Mouse (Mus musculus) lung, postnatal 0 days (tissue): ENCODE measurements around the gene Dennd6a. TPM values are rescaled to one million over a fixed set of nuclear protein-coding genes. Genes with fewer than 3 reads are reported as not detected.

ENCODE experiments used
- ATAC-seq: fragments of 200-750 bp; cut with Nextera tagmentation; 2 replicates; pipeline ENCODE4 v1.8.0; 2017; ENCODE audit warnings: moderate library complexity
- DNase-seq: peaks from one replicate; pipeline ENCODE4 v3.0.0-alpha.2; 2016; ENCODE audit warnings: low spot score
- H3K27ac ChIP-seq: fragments of 300-500 bp; sonication (generic); 2 replicates; pipeline ENCODE4 v1.5.1; 2014; ENCODE audit warnings: antibody characterized with exemption, mild to moderate bottlenecking, low read length, mixed read lengths
- H3K27me3 ChIP-seq: fragments of 300-500 bp; sonication (generic); replicated peaks from 2 replicates; pipeline ENCODE4 v1.6.1; 2014; ENCODE audit warnings: low read length, mixed read lengths; ENCODE audit not compliant: insufficient read depth
- H3K36me3 ChIP-seq: fragments of 300-500 bp; sonication (generic); 2 replicates; pipeline ENCODE4 v1.6.1; 2014; ENCODE audit warnings: low read length, mixed read lengths; ENCODE audit not compliant: insufficient read depth
- H3K4me1 ChIP-seq: fragments of 300-500 bp; sonication (generic); 2 replicates; pipeline ENCODE4 v1.6.1; 2014; ENCODE audit warnings: antibody characterized with exemption, low read depth, low read length, mixed read lengths; ENCODE audit not compliant: insufficient read depth
- H3K4me2 ChIP-seq: fragments of 300-500 bp; sonication (generic); replicated peaks from 2 replicates; pipeline ENCODE4 v1.6.1; 2014; ENCODE audit warnings: low read depth, mild to moderate bottlenecking, low read length, moderate library complexity, mixed read lengths
- H3K4me3 ChIP-seq: fragments of 300-500 bp; sonication (generic); 2 replicates; pipeline ENCODE4 v1.5.1; 2014; ENCODE audit warnings: low read depth, low read length
- H3K9ac ChIP-seq: fragments of 300-500 bp; sonication (generic); replicated peaks from 2 replicates; pipeline ENCODE4 v1.6.1; 2014; ENCODE audit warnings: low read depth, mild to moderate bottlenecking
- H3K9me3 ChIP-seq: fragments of 300-500 bp; sonication (generic); 2 replicates; pipeline ENCODE4 v1.6.1; 2016; ENCODE audit warnings: low read length, mixed read lengths
- CTCF ChIP-seq: IDR thresholded peaks from 2 replicates; pipeline ENCODE4 v1.5.1; 2016; ENCODE audit warnings: antibody characterized with exemption, mild to moderate bottlenecking
- EP300 ChIP-seq: IDR thresholded peaks from 2 replicates; pipeline ENCODE4 v1.6.1; 2016; ENCODE audit warnings: antibody characterized with exemption, mild to moderate bottlenecking, control low read depth
- WGBS: fragments of 180-500 bp; shearing (Covaris S2); extraction: QIAGEN DNeasy Blood & Tissue Kit; methylation state at CpG from one replicate; pipeline ENCODE4 v1.1.7; 2014; 5-methylcytosine and 5-hydroxymethylcytosine counted together
- polyA plus RNA-seq: library from polyadenylated mRNA; unstranded; fragments of >200 nt; fragmentation: Nextera tagmentation; extraction: Ambion mirVana; gene quantifications from 2 replicates; pipeline ENCODE4 v1.2.1, GENCODE M21; 2015

The Dennd6a gene
- polyA plus RNA-seq, 1 experiment from 2014 or later = 30.8 TPM

DNA sequence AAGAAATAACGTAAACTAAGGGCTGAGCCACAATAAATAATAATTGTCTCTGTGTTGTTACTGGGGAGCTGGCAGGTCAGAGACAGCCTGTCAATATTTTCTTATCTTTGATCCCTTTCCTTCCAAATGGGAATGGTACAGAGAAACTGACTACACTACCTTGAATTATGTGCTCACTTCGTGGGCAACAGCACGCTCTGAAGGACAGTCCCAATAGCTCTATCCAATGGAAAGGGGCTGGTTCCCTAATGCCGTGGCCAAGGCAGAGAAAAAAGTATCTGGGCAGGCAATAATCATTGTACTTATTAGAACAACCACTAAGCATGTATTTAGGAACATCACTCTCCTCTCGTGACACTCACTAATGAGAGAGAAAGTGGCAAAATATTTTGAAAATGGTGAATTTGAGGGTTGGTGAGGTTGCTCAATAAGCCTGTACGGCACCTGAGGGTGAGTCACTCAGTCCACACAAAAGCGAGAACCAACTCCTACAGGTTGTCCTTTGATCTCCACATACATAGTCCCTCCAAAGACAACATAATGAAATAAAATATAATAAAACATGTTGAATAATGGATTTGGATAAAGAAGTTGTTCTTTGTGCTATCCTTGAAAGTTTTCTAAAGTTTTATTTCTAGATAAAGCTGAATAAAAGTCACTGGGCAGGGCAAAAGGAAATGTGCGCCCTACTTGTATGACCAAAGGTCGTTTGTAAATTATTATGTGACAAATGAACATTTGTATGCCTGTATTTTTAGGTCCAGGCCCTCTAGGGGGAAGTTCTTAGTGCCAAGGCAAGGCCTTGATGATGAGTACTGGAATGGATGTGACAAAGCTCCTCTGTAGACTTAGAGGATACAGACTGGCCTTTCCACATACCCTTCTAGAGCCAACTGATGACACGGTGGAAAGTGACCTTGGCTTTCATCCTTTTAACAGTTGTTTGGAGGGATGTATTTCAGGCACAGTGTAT, 25.9 kb upstream of the Dennd6a start:
- Histone ChIP-seq H3K9ac (no peak overlapping the region), H3K27ac (no peak overlapping the region), H3K4me1 (no peaks in the 10 kb centered on the region), H3K27me3 (no peaks in the 10 kb centered on the region), H3K9me3 (no peaks in the 10 kb centered on the region), H3K4me2 (no peak overlapping the region), H3K36me3 (no peaks in the 10 kb centered on the region), H3K4me3 (no peak overlapping the region)
- 66% methylated on average over 10 of the region's 10 CpGs for WGBS
- no peak for DNase-seq
- TF ChIP-seq CTCF (no peak), EP300 (no peak)
- no peak for ATAC-seq

DNA sequence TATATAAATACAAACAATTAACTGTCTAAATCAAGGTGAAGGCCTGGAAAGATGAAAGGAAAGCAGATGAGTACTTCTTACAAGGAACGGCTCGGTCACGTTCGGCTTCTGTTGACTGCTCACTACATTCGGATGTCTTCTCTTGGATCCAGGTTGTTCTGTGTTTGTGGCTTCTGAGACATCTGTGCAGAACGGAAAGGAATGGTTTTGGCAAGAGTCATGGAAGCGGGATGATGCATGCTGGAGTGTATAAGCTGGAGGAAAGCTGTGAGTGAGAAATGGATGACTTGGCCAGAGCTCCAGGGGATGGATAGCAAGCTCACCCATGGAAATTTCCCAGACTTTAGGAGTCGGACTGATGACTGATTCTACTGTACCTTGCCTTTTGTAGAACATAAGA, 22.9 kb upstream of the Dennd6a start:
- DNase-seq = no peak
- WGBS = 88% methylated on average over 8 of the region's 8 CpGs
- Histone ChIP-seq H3K27me3 (no peaks in the 10 kb centered on the region), H3K4me2 (no peak overlapping the region), H3K9ac (no peak overlapping the region), H3K9me3 (no peaks in the 10 kb centered on the region), H3K27ac (no peak overlapping the region), H3K36me3 (no peaks in the 10 kb centered on the region), H3K4me3 (no peak overlapping the region), H3K4me1 (no peaks in the 10 kb centered on the region)
- TF ChIP-seq EP300 = no peak
- TF ChIP-seq CTCF = no peak
- ATAC-seq = no peak

DNA sequence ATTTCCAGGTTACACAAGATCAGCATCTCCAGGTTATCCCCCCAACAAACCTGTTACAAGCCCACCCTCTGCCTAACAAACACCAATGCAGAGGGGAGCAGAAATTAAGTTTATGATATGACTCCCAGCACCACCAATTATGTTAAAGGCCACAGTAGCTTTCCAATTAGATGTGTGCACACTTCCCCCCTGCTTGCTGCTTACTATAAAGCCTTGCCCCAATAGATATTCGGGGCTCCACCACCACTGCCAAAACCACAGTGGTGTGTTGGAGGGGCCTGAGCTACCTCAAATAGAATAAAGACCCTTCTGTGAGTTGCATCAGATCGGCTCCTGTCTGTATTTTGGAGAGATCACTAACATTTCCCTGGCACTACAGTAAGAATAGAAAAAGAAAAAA, 21.2 kb upstream of the Dennd6a start:
- no peak overlapping the region for H3K27ac ChIP-seq
- no peak overlapping the region for H3K4me3 ChIP-seq
- DNase-seq (no peak), ATAC-seq (no peak)
- H3K9ac ChIP-seq = no peak overlapping the region
- no peaks in the 10 kb centered on the region for H3K9me3 ChIP-seq
- H3K4me1 ChIP-seq = no peaks in the 10 kb centered on the region
- no peak overlapping the region for H3K4me2 ChIP-seq
- no peaks in the 10 kb centered on the region for H3K36me3 ChIP-seq
- WGBS = 75% methylated on average over 2 of the region's 2 CpGs
- no peaks in the 10 kb centered on the region for H3K27me3 ChIP-seq
- TF ChIP-seq CTCF (no peak), EP300 (no peak)

GRCm38 (mm10) chr14:26552853-26553252, 20.8 kb upstream of the Dennd6a start:
- ATAC-seq (no peak), DNase-seq (no peak)
- Histone ChIP-seq H3K9me3 (no peaks in the 10 kb centered on the region), H3K9ac (no peak overlapping the region), H3K4me3 (no peak overlapping the region), H3K27me3 (no peaks in the 10 kb centered on the region), H3K36me3 (no peaks in the 10 kb centered on the region), H3K4me2 (no peak overlapping the region), H3K27ac (no peak overlapping the region), H3K4me1 (no peaks in the 10 kb centered on the region; the same call in 1 of the 2 replicates)
- WGBS = 82% methylated on average over 3 of the region's 3 CpGs
- TF ChIP-seq CTCF (no peak), EP300 (no peak)

GRCm38 (mm10) chr14:26557581-26557980, 16.1 kb upstream of the Dennd6a start:
- TF ChIP-seq CTCF = no peak
- peak; percentile 52; the same call in 1 of the 2 replicates for TF ChIP-seq EP300
- no peaks in the 10 kb centered on the region for H3K36me3 ChIP-seq
- 11% methylated on average over 1 of the region's 1 CpGs for WGBS
- no peak overlapping the region for H3K4me3 ChIP-seq
- H3K4me2 ChIP-seq = no peak overlapping the region
- ATAC-seq = peak; percentile 57
- no peak overlapping the region for H3K27ac ChIP-seq
- H3K27me3 ChIP-seq = no peaks in the 10 kb centered on the region
- H3K9me3 ChIP-seq = no peaks in the 10 kb centered on the region
- H3K4me1 ChIP-seq = no peaks in the 10 kb centered on the region; the same call in 1 of the 2 replicates
- no peak overlapping the region for H3K9ac ChIP-seq
- peak; percentile 62 for DNase-seq

DNA sequence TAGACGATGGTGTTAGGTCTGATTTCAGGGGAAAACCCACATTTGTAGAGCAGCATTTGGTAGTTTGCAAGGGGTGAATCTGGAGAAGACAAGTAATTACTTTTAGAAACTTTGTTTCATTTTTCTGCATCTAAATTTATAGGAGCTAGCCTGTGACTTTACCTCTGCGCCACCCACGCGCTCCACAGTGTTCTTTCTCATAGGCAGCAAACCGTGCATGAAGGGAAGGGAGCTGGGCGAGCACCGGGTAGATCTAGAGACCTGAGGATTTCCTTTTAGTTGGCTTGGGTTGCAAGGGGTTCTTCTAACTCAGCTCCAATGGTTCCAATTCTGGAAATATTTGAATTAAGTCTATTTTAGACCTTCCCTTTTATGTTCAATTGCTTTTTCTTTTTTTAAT, 15.1 kb upstream of the Dennd6a start:
- Histone ChIP-seq H3K27ac (no peak overlapping the region), H3K4me1 (no peaks in the 10 kb centered on the region; the same call in 1 of the 2 replicates), H3K4me3 (no peak overlapping the region), H3K36me3 (no peaks in the 10 kb centered on the region), H3K27me3 (no peaks in the 10 kb centered on the region), H3K9ac (no peak overlapping the region), H3K9me3 (no peaks in the 10 kb centered on the region), H3K4me2 (no peak overlapping the region)
- 80% methylated on average over 7 of the region's 7 CpGs for WGBS
- no peak for TF ChIP-seq EP300
- TF ChIP-seq CTCF = no peak
- DNase-seq (no peak), ATAC-seq (no peak)
